Mouse (Mus musculus) thymus, postnatal 25 days (tissue): ENCODE measurements at regions not wholly inside any gene's neighbourhood (a gene's known extent, or its start where the extent isn't known, plus 50 kb on each side); places are given as distances from the start of the nearest gene placed in this dataset.
"Not testable (repeated sequence)": the region's sequence is repeated elsewhere in the genome, so short reads cannot be mapped to it uniquely, and the experiment has no call there.

ENCODE experiments used
- DNase-seq: peaks from one replicate; pipeline ENCODE4 v3.0.0; 2022

DNA sequence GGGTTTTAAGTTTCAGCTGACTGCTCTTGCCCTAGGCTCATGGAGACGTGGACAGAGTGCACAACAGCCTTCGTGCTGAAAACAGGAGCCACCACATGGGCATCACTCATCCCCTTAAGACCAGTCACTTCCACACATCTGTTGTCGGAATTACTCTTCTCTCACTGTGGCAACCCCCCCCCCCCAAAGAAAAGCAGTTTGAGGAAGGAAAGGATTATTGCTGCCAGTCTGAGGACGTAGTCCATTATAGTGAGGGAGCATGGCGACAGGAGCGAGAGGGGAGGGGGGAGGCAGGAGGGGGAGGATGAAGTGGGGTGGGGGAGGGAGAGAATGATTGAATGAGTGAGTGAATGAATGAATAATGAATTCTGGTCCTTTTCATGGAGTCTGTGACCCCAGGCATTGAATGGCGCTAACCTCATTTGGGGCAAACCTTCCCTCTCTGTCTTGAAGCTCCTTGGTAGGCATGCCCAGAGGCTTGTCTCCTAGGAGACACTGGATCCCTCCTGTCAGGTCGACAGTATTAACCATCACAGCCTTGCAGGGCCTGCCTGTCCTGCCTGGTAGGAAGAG is 262.0 kb downstream of the Gadd45g start:
- DNase-seq: no peak

DNA sequence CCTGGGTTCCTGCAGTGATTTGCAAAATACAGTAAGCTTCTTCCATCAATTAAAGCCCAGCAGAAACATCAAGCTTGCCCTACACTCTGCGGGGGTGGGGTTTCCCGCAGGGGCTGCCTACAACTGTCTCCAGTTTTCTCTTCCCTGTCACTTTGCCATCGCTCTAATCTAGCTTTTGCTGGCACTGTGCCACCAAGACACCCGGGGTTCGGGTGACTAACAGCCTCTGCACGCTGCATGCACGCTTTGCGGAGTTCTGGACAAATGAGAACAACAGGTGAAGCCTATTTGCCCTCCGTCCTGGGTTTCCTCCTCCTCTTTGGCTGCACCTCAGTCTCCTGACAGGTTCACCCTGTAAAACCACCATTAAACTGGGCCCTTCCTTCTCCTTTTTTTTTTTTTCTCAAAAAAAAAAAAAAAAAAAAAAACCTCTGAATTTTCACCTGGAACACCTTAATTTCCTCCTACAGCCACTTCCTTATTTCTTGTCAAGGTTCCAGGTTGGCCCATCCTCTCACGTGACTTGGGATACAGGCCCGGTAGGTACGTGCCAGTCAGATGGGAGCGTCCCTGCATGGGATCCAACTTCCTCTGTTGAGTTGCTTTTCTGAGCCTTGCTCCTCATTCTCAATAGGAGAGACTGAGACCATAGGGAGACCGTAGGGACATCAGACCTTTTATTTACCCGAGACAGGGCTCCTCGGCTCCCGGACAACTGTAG is 262.7 kb downstream of the Gadd45g start:
- DNase-seq: no peak

GRCm38 (mm10) chr13:52110750-52111149 is 264.3 kb downstream of the Gadd45g start:
- no peak for DNase-seq

- no peak for DNase-seq
Observed at GRCm38 (mm10) chr13:52113549-52113948, 267.1 kb downstream of the Gadd45g start.

- DNase-seq: no peak
Observed at GRCm38 (mm10) chr13:52114431-52114830, 268.0 kb downstream of the Gadd45g start.

DNA sequence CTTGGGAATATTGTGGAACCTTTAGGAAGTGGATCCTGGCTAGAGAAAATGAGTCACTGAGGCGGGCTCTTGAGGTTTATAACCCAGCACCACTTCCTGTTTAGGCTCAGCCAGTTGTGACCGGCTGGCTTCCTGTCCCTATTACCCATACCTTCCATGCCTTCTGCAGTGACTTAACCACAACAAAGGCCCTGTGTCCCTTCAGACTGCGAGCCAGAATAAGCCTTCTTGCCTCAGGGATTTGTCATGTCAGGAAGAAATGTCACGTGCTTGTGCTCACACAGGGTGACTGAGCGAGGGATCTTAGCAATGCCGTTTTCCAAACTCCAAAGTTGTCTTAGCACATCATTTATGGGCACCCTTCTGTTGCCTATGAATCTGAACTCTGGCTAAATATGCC is 268.5 kb downstream of the Gadd45g start:
- DNase-seq: no peak

DNA sequence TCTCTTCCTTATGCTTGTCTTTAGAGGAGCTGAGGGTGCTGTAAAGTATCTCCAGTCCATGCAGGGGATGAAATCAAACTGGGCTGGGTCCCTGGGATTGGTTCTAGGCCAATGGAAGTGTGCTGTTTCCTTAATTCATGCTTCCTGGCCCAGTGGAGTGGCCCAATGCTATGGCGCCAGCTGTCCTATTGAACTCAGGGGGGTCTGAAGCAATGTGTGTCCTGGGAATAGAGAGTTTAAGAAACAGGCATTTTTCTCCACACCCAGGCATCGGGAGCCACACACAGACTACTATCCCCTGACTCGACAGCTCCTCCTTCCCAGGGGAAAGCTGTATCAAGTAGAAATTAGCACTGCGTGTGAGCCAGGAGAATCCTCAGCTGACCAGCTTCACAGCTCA is 269.8 kb downstream of the Gadd45g start:
- no peak for DNase-seq

- DNase-seq: no peak
Observed at GRCm38 (mm10) chr13:52116756-52117155, 270.3 kb downstream of the Gadd45g start.

GRCm38 (mm10) chr13:52120795-52121194 is 274.3 kb downstream of the Gadd45g start:
- no peak for DNase-seq

GRCm38 (mm10) chr13:52125037-52125436 is 278.6 kb downstream of the Gadd45g start:
- DNase-seq: no peak

DNA sequence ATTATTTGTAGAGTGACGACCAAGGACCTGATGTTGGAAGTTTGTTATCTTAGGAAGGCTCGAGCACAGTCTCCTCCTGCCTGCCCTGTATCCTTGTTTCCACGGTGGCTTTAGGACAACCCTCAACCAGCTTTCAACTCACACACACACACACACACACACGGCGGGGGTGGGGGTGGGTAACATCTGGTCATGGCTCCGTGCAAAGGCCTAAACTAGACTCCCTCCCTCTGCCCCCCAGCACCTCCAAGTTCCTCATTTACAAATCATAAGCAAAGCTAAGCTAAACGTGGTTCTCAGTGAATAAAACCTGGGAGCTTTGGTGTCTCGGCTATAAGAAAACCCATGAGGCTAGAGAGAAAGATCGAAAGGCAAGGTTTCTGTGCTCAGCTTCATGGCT is 281.3 kb downstream of the Gadd45g start:
- DNase-seq: no peak

GRCm38 (mm10) chr13:52129466-52129865 is 283.0 kb downstream of the Gadd45g start:
- DNase-seq: no peak

DNA sequence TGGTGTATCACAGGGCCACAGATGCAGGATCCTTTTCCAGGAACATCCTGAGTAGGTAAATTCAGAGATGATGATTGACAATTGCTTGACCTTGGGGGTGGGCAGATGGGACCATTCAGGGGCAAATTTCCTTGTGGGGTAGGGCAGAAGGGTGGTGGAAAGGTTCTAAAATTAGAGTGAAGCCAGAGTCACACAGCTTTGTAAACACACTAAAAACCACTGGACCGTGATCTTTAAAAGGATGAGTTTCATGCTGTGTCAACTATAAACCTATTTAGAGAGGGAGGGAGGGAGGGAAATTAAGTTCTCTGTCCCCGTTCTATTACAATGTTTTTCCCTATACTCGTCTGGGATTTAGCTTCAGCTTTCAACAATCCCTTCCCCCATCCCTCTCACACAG is 286.7 kb downstream of the Gadd45g start:
- no peak for DNase-seq

DNA sequence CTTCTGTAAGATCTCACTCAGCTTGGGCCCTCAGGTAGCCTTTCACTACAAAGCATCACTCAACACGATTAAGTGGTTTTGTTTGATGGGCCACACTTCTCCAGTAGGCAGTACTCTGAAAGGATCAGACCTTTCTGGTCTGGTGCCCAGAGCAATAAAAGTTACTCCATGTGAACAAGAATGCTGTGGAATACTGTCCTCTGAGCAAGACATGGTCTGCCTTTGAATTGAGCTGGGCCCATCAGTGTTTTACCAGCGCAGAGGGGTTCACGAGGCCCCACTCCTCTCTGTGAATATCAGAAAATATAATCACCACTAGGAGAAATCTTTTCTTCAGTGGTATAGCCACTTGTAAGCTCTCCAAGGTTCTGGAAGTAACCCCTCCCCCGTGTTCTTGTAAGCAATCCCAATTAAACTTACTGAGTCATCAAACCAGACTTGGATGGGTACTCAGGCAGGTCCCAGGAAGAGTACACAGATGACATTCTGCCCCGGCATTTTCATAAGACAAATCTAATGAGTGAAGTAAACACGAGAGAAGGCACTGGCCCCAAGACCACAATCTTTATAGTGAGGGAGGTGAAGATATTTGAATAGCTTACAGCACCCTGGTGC is 292.0 kb downstream of the Gadd45g start:
- no peak for DNase-seq

- no peak for DNase-seq
Observed at GRCm38 (mm10) chr13:52139140-52139809, 292.8 kb downstream of the Gadd45g start.

DNA sequence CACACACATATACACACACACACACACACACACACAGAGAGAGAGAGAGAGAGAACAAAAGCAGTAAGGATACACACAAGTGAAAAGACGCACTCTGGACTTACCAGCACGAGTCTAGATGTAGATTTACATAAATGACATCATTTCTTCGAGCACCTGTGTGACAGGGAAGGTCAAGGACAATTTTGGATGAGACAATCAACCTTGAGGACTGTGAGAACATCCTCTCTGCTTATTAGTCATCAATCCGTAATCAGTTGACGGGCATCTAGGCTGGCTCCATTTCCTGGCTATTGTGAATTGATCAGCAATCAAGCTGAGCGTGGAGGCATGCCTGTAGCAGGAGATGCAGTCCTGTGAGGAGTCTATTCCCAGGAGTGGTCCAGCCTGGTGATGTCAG is 293.7 kb downstream of the Gadd45g start:
- DNase-seq: no peak

DNA sequence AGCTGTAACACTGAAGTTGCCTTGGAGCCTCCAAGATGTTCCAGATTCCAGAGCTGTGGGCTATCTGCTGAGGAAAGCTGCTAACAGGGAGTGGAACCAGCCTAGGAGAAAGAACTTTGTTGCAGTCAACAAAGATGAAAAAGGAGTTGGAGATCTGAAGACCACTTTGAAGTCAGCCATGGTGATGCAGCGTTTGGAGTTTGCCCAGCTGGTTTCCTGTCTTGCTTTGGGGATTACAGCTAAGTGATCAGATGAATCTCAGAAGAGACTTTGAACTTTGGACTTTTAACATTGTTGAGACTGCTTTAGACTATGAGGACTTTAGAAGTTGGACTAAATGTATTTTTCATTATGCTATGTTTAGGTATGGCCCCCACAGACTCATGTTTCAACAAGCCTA is 297.6 kb downstream of the Gadd45g start:
- not testable (repeated sequence) for DNase-seq

- no peak for DNase-seq
Observed at GRCm38 (mm10) chr13:52145926-52146325, 299.4 kb downstream of the Gadd45g start.

DNA sequence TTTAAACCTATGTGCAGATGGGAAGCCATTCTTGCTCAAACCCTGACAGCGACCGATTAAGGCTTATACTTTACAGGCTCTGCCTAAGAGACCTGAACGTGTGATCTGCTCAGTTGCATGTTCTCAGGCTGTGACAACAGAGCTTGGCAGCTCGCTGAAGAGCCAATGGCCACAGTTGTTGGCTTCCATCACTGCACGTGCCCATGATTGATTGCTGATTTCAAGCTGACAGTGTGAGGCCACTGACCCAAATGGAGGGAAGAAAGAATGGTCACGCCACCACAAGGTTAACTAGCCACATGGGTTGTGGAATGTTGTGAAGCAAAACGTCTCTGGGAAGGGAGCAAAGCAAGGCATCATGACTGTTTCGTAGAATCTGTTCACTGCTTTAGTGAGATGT is 303.8 kb downstream of the Gadd45g start:
- no peak for DNase-seq

DNA sequence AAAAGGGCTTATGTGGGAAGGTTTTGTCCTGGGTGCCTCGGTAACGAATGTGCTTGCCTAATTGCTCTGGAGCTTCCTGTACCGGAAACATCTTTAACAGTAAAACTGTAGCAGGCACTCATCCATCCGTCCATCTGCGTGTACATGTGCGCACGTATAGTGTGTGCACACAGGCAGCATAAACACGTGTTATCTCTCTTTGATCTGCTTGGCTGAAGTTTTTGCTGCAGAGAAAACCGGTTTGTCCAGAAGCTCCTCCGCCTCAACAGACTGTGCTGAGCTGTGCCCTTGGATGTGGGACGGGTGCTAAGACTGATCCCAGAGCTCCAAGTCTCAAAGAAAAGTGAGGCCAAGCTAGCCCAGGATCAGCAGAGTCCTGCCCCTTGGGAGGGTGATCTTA is 305.3 kb downstream of the Gadd45g start:
- DNase-seq: no peak

- no peak for DNase-seq
Observed at GRCm38 (mm10) chr13:52152221-52152620, 305.7 kb downstream of the Gadd45g start.

GRCm38 (mm10) chr13:52153030-52153429 is 306.6 kb downstream of the Gadd45g start:
- DNase-seq: no peak

GRCm38 (mm10) chr13:52153576-52153975 is 307.1 kb downstream of the Gadd45g start:
- DNase-seq: no peak
